Mouse (Mus musculus): ENCODE data around the gene Fam227a. TPM values are rescaled to one million over a fixed set of nuclear protein-coding genes. Genes with fewer than 3 reads are reported as not detected.
A peak's percentile ranks its signal among the peaks of the same experiment; 100 is the strongest.
"Not testable (repeated sequence)": the region's sequence is repeated elsewhere in the genome, so short reads cannot be mapped to it uniquely, and the experiment has no call there.

Fam227a gene
- total and polyA plus RNA-seq, 3 experiments = 0.35 to 0.60 TPM; not detected in 1

GRCm38 (mm10) chr15:79671828-79672348 is 13.1 kb upstream of the Fam227a start:
- Histone ChIP-seq H3K9ac (ENCODE audit: control insufficient read depth, low read depth, low read length, poor library complexity, severe bottlenecking) (peak overlapping the region; percentile 97), H3K27ac (ENCODE audit: control insufficient read depth, low read depth, low read length) (peak overlapping the region; percentile 8; the same call in 1 of the 2 replicates), H3K79me2 (ENCODE audit: control insufficient read depth, insufficient read depth, low read length, poor library complexity) (peaks cover 17% of the 10 kb centered on the region), H3K4me3 (ENCODE audit: control insufficient read depth in 1 of 2, insufficient read depth in 1 of 2, low read depth in 2 of 2, low read length in 2 of 2) (peak overlapping the region; percentile 88 to 98), H3K36me3 (ENCODE audit: control insufficient read depth in 1 of 2, insufficient read depth in 2 of 2, low read length in 2 of 2) (peaks cover 11 to 18% of the 10 kb centered on the region in 2 experiments)
- H3K9me3 ChIP-seq (replicated peaks; ENCODE audit: insufficient read depth, low read length); H3K27me3 ChIP-seq (ENCODE audit: control insufficient read depth in 1 of 2, insufficient read depth in 2 of 2, low read length in 2 of 2); H3K4me1 ChIP-seq (ENCODE audit: control insufficient read depth in 1 of 2, insufficient read depth in 2 of 2, low read length in 2 of 2): not testable (repeated sequence)
- TF ChIP-seq SIN3A (IDR thresholded peaks at IDR 0.05; ENCODE audit: low read length) = peak; percentile 70; the same call in 1 of the 2 replicates
- peak; percentile 65 for TF ChIP-seq ZNF384 (IDR thresholded peaks at IDR 0.05; ENCODE audit: low read depth, low read length)
- peak; percentile 95 for TF ChIP-seq MXI1 (IDR thresholded peaks at IDR 0.05; ENCODE audit: low read depth, low read length)
- TF ChIP-seq ETS1 (IDR thresholded peaks at IDR 0.05; ENCODE audit: low read depth, low read length) = 0 out of 2 replicates have a peak, but pooled peaks have one; percentile 11
- TF ChIP-seq MYB (IDR thresholded peaks at IDR 0.05; ENCODE audit: low read depth, low read length) = 0 out of 2 replicates have a peak, but pooled peaks have one; percentile 25
- peak in 1 of 2 experiments; percentile 33; a peak in 1 of 4 replicates for TF ChIP-seq POLR2A (IDR thresholded peaks at IDR 0.05; ENCODE audit: control insufficient read depth in 1 of 2, insufficient read depth in 1 of 2, low read depth in 1 of 2, low read length in 2 of 2, poor library complexity in 1 of 2)
- TF ChIP-seq BHLHE40 (IDR thresholded peaks at IDR 0.05; ENCODE audit: borderline replicate concordance, low read depth, low read length) = peak; percentile 15; the same call in 1 of the 2 replicates
- TF ChIP-seq MYC (IDR thresholded peaks at IDR 0.05; ENCODE audit: low read depth, low read length) = peak; percentile 94
- TF ChIP-seq MAX (IDR thresholded peaks at IDR 0.05; ENCODE audit: low read length) = peak; percentile 87
- DNase-seq (ENCODE audit: low read depth, low spot score) = peak; percentile 61

DNA sequence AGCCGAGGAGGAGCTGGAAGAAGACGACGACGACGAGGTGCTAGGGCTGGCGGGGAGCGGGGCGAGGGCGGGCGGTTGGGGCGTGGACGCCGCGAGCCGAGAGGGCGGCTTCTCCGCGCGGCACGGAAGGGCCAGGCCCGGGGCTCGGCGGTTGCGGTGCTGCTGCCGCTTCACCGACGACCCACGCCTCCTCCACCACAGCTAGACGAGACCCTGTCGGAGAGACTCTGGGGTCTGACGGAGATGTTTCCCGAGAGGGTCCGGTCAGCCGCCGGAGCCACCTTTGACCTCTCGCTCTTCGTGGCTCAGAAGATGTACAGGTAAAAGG is 12.2 kb upstream of the Fam227a start:
- H3K4me3 ChIP-seq (ENCODE audit: control insufficient read depth in 1 of 2, insufficient read depth in 1 of 2, low read depth in 2 of 2, low read length in 2 of 2) = peak overlapping the region; percentile 88 to 98
- DNase-seq (ENCODE audit: low read depth, low spot score) = no peak
- peaks cover 11 to 12% of the 10 kb centered on the region in 2 experiments for H3K36me3 ChIP-seq (ENCODE audit: control insufficient read depth in 1 of 2, insufficient read depth in 2 of 2, low read length in 2 of 2)
- no peaks in the 10 kb centered on the region for H3K4me1 ChIP-seq (ENCODE audit: control insufficient read depth in 1 of 2, insufficient read depth in 2 of 2, low read length in 2 of 2)
- H3K79me2 ChIP-seq (ENCODE audit: control insufficient read depth, insufficient read depth, low read length, poor library complexity) = peaks cover 17% of the 10 kb centered on the region
- peak overlapping the region; percentile 74 for H3K27ac ChIP-seq (ENCODE audit: control insufficient read depth, low read depth, low read length)
- no peaks in the 10 kb centered on the region for H3K9me3 ChIP-seq (replicated peaks; ENCODE audit: insufficient read depth, low read length)
- H3K9ac ChIP-seq (ENCODE audit: control insufficient read depth, low read depth, low read length, poor library complexity, severe bottlenecking) = peak overlapping the region; percentile 97
- TF ChIP-seq POLR2A (IDR thresholded peaks at IDR 0.05; ENCODE audit: control insufficient read depth in 1 of 2, insufficient read depth in 1 of 2, low read depth in 1 of 2, low read length in 2 of 2, poor library complexity in 1 of 2) = peak in 1 of 2 experiments; percentile 88; a peak in 1 of 4 replicates
- TF ChIP-seq HCFC1 (IDR thresholded peaks at IDR 0.05; ENCODE audit: low read depth, low read length) = no peak
- 0 out of 2 replicates have a peak, but pooled peaks have one; percentile 8 for TF ChIP-seq MXI1 (IDR thresholded peaks at IDR 0.05; ENCODE audit: low read depth, low read length)
- TF ChIP-seq CTCF (IDR thresholded peaks at IDR 0.05 in 2 of 3, conservative IDR thresholded peaks at IDR 0.05 in 1 of 3; ENCODE audit: control insufficient read depth in 1 of 3, insufficient read depth in 1 of 3, low read depth in 2 of 3, low read length in 3 of 3, poor library complexity in 1 of 3, severe bottlenecking in 1 of 3) = 0 out of 6 replicates have a peak, but pooled peaks of 1 of the 3 experiments have one; percentile 0
- no peak for TF ChIP-seq ZMIZ1 (IDR thresholded peaks at IDR 0.05; ENCODE audit: low read depth, low read length)
- 0 out of 2 replicates have a peak, but pooled peaks have one; percentile 5 for TF ChIP-seq MYC (IDR thresholded peaks at IDR 0.05; ENCODE audit: low read depth, low read length)
- H3K27me3 ChIP-seq (ENCODE audit: control insufficient read depth in 1 of 2, insufficient read depth in 2 of 2, low read length in 2 of 2) = no peaks in the 10 kb centered on the region

All from MEL (cell line).